Mouse (Mus musculus): ENCODE results near the gene Zic2.

DNA sequence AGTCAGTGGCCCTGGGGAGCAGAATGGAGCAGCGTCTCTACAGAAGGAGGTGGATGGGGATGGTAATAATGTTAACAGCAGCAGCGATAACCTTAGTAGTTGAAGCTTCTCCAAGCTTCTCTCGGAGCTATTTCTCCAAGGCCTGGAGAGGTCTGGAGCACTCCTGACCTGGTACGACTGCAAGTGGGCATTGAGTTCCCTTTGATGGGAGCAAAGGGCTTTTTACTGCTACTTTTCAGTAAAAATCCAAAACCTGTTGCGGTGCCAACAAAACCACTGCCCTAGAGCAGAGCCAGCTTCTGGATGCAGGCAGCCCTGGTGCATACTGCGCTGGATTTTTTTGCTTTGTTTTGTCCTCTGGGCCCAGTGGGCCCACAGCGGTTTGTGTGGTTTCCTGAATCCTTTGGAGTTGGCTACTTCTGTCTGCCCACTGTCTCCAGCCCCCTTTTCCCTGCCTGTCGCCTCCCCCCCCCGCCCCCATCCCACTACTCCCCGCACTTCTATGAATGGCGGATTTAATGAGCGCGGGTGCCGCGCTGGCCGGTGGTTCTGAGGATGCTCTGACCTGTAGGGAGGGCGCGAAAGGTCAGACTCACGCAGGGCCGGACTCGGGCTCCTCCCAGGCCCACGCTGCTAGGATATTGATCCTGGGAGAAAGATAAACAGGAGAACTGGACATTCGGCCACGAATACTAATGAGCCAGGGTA is 9.8 kb downstream of the Zic2 start:
- TF ChIP-seq POLR2A (IDR thresholded peaks at IDR 0.05; ENCODE audit: insufficient read depth, low read depth, low read length) = no peak
- TF ChIP-seq CTCF (IDR thresholded peaks at IDR 0.05) = no peak
- no peak for TF ChIP-seq EP300 (IDR thresholded peaks at IDR 0.05; ENCODE audit: insufficient read depth, low read depth, low read length)
